Mouse (Mus musculus) megakaryocyte-erythroid progenitor cell, adult 5-6 weeks (primary cell): ENCODE data around the gene Amn. TPM values are rescaled to one million over a fixed set of nuclear protein-coding genes. Genes with fewer than 3 reads are reported as not detected.

Experiments
- ATAC-seq: replicated peaks from 2 replicates; pipeline ENCODE4 v1.8.0; 2016; ENCODE audit warnings: mild to moderate bottlenecking, inconsistent platforms; ENCODE audit not compliant: severe bottlenecking, poor library complexity, low FRiP score, low TSS enrichment
- total RNA-seq, 2 experiments: library from RNA; stranded (forward) in 1 of 2; stranded (reverse) in 1 of 2; fragments of 200-1000, 215-1000 nt in 1 of 2; fragments of >200 nt in 1 of 2; fragmentation: Nextera tagmentation in 1 of 2; gene quantifications; 2 replicates each; pipeline ENCODE4 v1.2.3; 2014 to 2017

Gene Amn
- total RNA-seq, 2 experiments from 2014 or later: 0.47 TPM; not detected in 1

GRCm38 (mm10) chr12:111314273-111314672, 43.4 kb downstream of the Amn start:
- no peak for ATAC-seq

- no peak for ATAC-seq
Measured at GRCm38 (mm10) chr12:111317694-111318093, 46.8 kb downstream of the Amn start.

- no peak for ATAC-seq
Measured at GRCm38 (mm10) chr12:111320549-111320948, 49.7 kb downstream of the Amn start.

- ATAC-seq: no peak
Measured at GRCm38 (mm10) chr12:111321832-111322231, 50.9 kb downstream of the Amn start.

GRCm38 (mm10) chr12:111323423-111323822, 52.5 kb downstream of the Amn start:
- ATAC-seq: no peak

GRCm38 (mm10) chr12:111324536-111324935, 53.6 kb downstream of the Amn start:
- no peak for ATAC-seq

GRCm38 (mm10) chr12:111324949-111325348, 54.1 kb downstream of the Amn start:
- ATAC-seq: no peak

GRCm38 (mm10) chr12:111325744-111326424, 55.0 kb downstream of the Amn start:
- no peak for ATAC-seq

Other genes with a start within 250 kb of the Amn start
- gene Rcor1, start 231.7 kb upstream of the Amn start, total RNA-seq (2014; fragmentation: Nextera tagmentation): 56.7 and 73.4 TPM in 2 replicates
- 44.1 and 55.3 TPM in 2 replicates for gene Rcor1, start 231.7 kb upstream of the Amn start, total RNA-seq (2017)
- gene Traf3, start 104.7 kb upstream of the Amn start, total RNA-seq (2014; fragmentation: Nextera tagmentation): 11.1 and 15.1 TPM in 2 replicates
- gene Traf3, start 104.7 kb upstream of the Amn start, total RNA-seq (2017): 8.9 and 14.4 TPM in 2 replicates
- not detected in 2 replicates for gene 4930595D18Rik, start 86.6 kb upstream of the Amn start, total RNA-seq (2014; fragmentation: Nextera tagmentation)
- gene 4930595D18Rik, start 86.6 kb upstream of the Amn start, total RNA-seq (2017): not detected in 2 replicates
- gene Cdc42bpb, start 106.6 kb downstream of the Amn start, total RNA-seq (2014; fragmentation: Nextera tagmentation): 7.9 and 11.5 TPM in 2 replicates
- 2.6 and 9.6 TPM in 2 replicates for gene Cdc42bpb, start 106.6 kb downstream of the Amn start, total RNA-seq (2017)
- gene Lbhd2, start 135.7 kb downstream of the Amn start, total RNA-seq (2014; fragmentation: Nextera tagmentation): not detected in 2 replicates
- gene Lbhd2, start 135.7 kb downstream of the Amn start, total RNA-seq (2017): not detected in 2 replicates
- gene Exoc3l4, start 145.9 kb downstream of the Amn start, total RNA-seq (2014; fragmentation: Nextera tagmentation): 0.27 TPM in 1 of 2 replicates, not detected in the other
- gene Exoc3l4, start 145.9 kb downstream of the Amn start, total RNA-seq (2017): not detected in 2 replicates
- 163 and 178 TPM in 2 replicates for gene Tnfaip2, start 171.4 kb downstream of the Amn start, total RNA-seq (2014; fragmentation: Nextera tagmentation)
- gene Tnfaip2, start 171.4 kb downstream of the Amn start, total RNA-seq (2017): 102 and 149 TPM in 2 replicates
- not detected in 2 replicates for gene Gm266, start 214.7 kb downstream of the Amn start, total RNA-seq (2014; fragmentation: Nextera tagmentation)
- not detected in 2 replicates for gene Gm266, start 214.7 kb downstream of the Amn start, total RNA-seq (2017)